Mouse (Mus musculus): ENCODE measurements at regions not wholly inside any gene's neighbourhood (a gene's known extent, or its start where the extent isn't known, plus 50 kb on each side); places are given as distances from the start of the nearest gene placed in this dataset.

DNA sequence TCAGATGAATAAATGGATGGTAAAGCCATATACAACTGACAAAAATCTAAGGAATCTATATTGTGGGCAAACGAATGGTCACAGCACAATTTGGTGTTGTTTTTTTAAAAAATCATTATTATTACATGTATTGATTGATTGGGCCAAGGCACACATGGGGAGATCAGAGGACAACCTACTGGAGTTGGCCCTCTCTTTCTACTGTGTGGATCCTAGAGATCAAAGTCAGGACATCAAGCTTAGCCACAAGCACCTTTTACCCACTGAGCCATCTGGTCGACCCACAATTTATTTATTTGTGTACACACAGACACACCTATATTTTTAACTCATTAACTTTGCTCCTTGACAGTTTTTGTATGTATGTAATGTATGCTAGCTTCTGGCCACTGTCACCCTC, 89.7 kb upstream of the Tbx3 start:
- no peak for DNase-seq

DNA sequence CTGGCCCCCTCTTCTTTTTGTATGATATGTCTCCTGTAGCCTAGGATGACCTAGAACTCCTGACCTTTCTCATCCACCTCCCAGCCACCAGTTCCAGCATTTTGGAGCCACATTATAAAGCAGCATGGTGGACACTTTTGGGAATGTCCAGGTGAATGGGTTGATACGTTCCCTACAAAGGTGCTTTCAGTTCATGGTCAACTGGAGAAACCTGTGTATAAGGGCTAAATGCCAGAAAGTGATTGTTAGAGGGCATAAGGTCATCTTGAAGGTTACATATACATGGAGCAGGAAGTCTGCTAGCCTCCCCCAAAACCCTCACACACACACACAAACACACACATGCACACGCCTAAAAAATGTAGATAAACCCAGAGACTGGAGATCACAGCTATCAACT, 86.1 kb upstream of the Tbx3 start:
- DNase-seq, result no peak

- no peak for DNase-seq
These were observed 85.6 kb upstream of the Tbx3 start for GRCm38 (mm10) chr5:119584914-119585313.

- no peak for DNase-seq
These were observed 83.9 kb upstream of the Tbx3 start for GRCm38 (mm10) chr5:119586391-119587058.

- DNase-seq, result no peak
These were observed 83.1 kb upstream of the Tbx3 start for GRCm38 (mm10) chr5:119587239-119587811.

DNA sequence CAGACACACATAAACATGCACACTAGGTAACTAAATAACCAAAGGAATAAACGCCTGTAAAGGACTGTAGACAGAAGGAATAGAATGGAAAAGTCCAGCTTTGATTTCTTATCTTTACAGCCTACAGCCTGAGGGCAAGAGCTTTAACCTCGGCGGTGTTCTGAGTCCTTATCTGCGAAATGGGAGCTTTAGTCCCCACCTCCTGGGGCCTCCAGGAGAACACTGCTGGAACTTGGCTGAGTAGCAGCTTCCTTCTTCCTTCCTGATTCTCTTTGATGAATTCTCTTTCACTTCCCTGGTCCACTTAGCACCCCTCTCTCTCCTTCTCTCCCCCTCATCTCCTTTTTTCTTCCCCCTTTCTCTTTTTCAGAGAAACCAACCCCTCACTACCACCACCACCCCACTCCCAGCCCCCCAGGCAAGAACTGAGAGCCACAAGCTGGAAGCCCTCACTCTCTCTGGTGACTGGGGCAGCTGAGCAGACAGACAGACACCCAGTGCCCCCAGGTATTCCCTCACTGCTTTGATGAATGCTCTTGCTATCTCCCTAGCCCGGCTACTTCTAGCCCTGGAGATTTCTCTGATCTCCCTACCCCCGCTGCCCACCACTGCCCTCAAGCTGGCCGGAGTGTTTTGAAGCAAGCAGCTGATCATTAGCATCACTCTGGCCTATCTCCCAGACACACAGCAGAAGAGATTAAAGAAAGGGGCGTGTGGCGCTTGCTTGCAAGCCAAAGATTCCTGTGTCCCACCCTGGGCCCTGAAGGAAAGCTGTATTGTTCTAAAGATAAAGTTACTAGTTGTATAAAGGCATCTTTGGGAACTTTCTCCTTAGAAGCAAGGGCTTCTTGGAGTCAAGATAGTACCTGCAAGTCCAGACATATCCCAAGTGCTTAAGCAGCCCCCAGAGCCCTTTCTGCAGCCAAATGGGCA, 81.9 kb upstream of the Tbx3 start:
- no peak for DNase-seq

DNA sequence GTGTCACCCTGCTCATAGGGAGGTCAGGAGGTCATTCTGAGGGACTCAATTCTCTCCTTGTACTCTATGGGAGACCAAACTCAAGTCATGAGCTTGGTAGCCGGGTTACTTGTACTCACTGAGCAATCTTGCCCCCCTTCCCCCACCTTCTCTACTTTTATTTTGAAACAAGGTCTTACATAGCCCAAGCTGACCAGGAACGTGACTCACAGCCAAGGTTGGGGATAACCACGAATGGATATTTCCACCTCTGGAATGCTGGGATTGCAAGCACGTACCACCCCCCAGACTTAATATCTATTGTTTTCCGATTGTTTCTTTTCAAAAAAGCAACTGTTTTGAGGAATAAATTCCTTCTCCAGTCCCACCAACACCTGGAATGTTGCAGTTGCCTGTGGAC, 79.2 kb upstream of the Tbx3 start:
- no peak for DNase-seq

- DNase-seq, result no peak
These were observed 77.6 kb upstream of the Tbx3 start for GRCm38 (mm10) chr5:119592891-119593290.

DNA sequence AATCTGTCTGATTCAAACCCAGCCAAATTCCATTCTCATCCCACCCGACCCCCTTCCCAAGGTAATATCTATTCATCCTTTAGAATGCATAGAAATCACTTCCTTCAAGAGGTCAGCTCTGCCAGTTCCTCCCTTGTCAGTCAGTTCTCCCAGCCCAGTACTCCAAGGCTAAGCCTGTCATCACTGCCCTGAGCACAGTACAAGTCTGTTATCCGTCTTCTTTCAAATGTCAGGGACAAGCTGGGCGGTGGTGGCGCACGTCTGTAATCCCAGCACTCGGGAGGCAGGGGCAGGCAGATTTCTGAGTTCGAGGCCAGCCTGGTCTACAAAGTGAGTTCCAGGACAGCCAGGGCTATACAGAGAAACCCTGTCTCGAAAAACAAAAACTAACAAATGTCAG, 75.9 kb upstream of the Tbx3 start:
- no peak for DNase-seq

GRCm38 (mm10) chr5:119596295-119596993, 74.0 kb upstream of the Tbx3 start:
- no peak for DNase-seq

DNA sequence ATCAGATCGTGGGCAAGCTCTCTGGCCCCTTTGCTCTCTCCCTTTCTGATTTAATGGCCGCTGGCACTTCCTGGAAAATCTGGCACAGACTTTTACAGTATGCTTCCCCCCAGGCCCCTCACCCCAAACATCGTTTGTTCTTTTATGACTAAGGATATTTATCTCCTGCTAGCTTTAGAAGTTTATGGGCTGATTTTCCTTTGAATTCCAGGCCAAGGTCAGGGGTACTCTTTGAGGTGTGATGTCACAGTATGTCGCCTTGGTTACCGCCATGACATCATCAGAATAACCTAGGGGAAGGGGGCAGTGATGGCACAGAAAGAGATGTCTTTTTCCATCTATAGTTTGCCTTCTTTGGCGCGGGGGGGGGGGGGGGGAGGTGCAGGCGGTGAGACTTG, 73.5 kb upstream of the Tbx3 start:
- no peak for DNase-seq

- no peak for DNase-seq
These were observed 72.9 kb upstream of the Tbx3 start for GRCm38 (mm10) chr5:119597530-119597929.

DNA sequence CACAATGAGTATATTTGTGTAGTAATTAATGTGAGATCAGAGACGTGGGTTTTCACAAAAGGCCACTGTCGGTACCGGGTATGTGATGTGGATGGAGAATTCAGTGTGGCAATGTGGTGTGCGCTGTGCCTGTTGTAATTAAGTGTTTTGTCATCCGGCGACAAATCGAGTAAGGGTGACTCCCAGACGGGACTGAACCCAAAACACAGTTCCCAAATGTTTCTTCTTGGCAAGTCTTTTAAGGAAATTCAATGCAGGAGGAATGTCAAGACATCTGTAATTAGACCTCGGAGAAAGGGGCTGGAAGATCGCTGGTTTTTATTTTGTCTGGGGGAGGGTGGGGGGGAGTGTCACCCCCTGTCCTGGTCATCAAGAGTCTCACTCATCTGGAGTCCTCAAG, 72.3 kb upstream of the Tbx3 start:
- DNase-seq, result no peak

GRCm38 (mm10) chr5:119601390-119601789, 69.1 kb upstream of the Tbx3 start:
- DNase-seq, result no peak

GRCm38 (mm10) chr5:119602001-119602400, 68.5 kb upstream of the Tbx3 start:
- DNase-seq, result no peak

DNA sequence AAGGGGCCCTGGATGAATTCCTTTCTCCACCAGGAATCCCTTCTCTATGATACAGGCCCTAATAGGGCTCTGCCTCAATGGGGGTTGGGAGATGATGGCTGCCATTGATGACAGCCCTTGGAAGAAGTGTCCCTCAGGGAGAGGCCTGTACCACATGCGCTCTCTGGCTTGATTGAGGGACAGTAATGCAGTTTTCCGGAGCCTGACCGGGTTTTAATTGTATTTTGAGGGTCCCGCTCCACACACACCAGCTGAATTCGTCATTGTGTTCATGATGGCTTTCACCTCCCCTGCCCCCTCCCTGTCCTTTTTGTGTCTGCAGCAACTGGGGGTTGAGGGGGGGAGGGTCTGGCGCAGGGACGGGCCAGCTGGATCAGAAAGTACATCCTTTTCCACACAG, 65.0 kb upstream of the Tbx3 start:
- peak in 1 of 2 experiments; percentile 5 for DNase-seq

DNA sequence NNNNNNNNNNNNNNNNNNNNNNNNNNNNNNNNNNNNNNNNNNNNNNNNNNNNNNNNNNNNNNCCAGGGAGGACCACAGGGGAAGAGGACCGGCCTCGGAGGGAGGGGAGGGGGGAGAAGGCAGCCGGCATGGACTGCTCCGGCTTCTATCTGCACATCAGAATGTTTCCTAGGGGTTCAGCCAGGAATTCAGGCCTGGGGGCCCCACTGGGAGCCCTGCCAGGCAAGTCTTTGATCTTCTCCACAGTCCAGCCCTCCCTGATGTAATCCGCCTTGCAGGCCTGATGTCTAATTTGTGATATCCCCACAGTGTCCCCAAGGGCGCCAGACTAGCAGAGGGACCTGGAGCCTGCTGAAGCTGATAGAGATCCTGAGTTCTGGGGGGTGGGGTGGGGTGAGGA, 57.1 kb upstream of the Tbx3 start:
- DNase-seq, result no peak

GRCm38 (mm10) chr5:119613981-119614770, 56.3 kb upstream of the Tbx3 start:
- DNase-seq, result no peak

DNA sequence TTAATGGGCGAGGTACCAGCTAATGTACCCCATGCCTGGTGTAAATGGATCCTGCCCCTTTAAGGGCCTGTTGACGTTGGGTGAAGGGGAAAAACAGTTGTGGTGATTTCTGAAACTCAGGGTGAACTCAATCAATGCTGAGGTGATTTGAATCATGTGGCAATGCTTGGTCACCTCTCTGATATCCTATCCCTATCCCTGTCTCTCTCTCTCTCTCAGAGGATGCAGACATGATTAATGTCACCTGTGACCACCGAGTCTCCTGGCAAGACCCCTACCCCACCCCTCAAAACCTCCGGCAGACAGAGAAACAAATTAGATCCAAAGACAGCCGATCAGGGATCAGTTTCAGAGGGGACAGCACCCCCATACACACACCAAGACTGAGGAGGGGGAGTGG, 54.8 kb upstream of the Tbx3 start:
- DNase-seq, result no peak

DNA sequence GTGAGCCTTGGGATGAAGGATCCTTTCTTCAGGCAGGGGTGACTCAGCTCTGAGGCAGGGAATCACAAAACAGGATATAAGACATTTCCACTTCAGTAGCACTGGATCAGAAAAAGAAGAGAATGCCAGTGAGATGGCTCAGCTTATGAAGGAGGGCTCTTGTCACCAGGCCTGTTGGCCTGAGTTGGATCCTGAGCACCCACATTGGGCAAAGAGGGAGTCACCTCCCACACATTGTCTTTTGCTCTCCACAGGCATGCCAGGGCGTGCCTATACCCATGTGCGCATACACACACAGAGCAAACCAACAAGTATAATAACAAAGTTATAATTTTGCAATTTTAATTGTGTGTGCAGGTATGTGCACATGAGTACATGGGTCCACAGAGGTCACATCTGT, 52.6 kb upstream of the Tbx3 start:
- DNase-seq, result no peak

- DNase-seq, result no peak
These were observed 50.6 kb upstream of the Tbx3 start for GRCm38 (mm10) chr5:119619906-119620305.
